Mouse (Mus musculus) left cerebral cortex, adult 9 months (tissue): Measurements from ENCODE around the gene Pip5k1c.

Experiments used
- DNase-seq, 2 experiments: peaks; one replicate each; pipeline ENCODE4 v3.0.0; 2022; ENCODE audit warnings: low spot score in 2 of 2

The Pip5k1c gene

DNA sequence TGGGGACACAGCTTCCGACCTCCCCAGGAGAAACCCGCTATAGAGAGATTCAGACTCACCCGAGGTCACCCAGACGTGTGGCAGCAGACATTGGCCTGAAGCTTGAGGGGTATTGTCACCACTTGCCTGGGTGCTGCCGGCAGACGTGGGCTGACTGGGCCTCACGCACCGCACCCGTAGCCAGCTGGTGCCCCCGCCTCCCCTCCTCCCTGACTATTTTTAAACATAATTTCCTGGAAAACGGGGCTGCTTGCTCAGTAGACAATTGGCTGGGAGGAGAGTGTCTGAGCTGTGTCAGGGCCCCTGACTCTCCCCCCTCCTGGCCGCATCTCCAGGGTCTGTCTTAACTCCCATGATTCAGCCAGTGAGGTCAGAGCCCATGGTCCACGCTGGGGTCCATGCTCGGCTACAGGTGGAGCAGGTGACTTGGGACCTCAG lies 10.0 kb downstream of the Pip5k1c start:
- peak in 1 of 2 experiments; percentile 81 for DNase-seq

DNA sequence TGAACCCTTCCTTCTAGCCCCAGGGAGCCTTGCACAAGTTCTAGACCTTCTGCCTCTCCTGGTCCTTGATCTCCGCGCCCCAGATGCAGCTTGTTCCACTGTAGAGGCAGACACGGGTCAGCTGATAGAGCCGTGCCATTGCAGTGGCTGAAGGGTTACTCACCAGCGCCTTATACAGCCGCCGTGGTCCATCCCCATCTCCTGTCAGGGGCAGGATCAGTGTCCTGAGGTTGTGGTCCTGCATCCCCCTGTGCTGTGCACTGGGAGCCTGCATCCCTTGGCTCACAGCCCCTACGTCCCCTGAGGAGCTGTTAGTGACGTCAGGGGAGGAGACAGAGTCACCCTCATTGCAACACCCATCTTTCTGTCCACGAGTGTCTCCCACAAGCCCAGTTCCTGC lies 10.5 kb downstream of the Pip5k1c start:
- no peak for DNase-seq

DNA sequence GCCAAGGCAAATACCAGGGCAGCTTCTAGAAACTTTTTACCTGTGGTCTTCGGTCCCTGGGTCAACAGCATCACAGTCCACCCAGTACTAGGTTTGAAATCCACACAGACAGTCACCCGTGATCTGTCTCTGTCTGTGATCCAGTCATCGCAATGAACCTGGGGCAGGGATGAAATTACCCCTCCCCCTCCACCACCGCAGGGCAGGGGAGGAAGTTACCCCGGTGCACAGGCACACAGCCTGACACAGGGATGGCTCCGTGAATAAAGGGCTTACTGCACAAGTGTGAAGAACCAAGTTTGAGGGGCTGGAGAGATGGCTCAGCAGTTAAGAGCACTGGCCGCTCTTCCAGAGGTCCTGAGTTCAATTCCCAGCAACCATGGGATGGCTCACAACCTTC lies 11.0 kb downstream of the Pip5k1c start:
- no peak for DNase-seq

DNA sequence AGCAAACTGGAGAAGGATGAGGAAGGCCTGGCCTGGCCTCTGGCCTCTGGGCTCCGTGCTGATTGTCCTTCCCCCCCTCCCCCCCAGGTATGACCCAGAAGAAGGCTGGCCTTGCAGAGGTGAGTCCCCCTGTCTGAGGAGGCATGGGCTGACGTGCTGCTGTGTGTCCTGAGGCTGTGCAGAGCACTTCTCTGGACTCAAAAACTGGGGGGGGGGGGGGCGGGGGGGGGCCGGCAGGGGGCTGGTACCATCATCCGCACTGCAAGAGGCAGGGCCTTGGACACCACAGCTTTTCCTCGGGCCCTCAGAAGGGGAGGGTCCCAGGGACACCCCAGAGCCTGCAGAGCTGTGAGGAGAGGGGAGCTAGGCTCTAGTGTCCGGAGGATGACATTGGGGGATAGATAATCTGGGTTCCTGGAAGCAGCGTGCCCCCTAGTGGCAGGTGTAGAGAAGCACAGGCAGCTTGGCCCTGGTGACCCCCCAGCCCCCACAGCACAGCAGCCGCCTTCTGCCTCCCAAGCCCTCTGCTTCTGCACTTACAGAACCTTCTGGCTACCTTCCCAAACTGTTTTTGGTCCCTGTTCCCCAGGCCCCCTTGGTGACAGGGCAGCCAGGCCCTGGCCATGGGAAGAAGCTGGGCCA lies 12.0 kb downstream of the Pip5k1c start:
- no peak for DNase-seq

DNA sequence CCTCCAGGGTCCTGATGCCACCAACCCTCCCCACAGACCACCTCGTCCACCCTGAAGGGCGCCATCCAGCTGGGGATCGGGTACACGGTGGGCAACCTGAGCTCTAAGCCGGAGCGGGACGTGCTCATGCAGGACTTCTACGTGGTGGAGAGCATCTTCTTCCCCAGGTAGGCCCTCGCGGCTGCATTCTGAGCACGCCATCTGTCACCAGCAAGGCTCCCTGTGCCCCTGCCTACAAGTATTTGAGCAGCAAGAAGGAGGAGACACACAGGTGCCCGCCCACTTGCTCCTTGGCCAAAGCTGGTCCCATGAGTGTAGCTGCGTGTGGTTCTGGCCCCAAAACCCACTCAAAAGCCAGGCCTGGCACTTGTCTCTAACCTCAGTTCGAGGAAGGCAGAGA lies 12.9 kb downstream of the Pip5k1c start:
- no peak for DNase-seq

DNA sequence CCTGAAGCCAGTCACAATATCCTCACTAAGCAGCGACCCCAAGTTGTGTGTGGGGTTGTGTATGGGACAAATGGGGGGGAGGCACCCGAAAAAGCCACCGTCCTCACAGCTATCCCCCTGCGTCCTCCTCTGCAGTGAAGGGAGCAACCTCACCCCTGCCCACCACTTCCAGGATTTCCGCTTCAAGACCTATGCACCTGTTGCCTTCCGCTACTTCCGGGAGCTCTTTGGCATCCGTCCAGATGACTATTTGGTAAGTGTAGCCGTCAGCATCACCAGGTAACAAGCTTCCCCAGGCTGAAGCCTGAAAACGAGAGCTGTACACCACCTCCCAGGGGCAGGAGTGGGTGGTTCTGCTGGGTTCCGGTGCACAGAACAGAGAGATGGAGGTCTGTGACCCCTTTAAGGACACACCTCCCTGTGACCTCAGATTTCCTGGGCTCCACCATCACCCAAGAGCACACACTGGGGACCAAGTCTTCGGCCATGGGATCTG lies 13.5 kb downstream of the Pip5k1c start:
- DNase-seq: no peak

DNA sequence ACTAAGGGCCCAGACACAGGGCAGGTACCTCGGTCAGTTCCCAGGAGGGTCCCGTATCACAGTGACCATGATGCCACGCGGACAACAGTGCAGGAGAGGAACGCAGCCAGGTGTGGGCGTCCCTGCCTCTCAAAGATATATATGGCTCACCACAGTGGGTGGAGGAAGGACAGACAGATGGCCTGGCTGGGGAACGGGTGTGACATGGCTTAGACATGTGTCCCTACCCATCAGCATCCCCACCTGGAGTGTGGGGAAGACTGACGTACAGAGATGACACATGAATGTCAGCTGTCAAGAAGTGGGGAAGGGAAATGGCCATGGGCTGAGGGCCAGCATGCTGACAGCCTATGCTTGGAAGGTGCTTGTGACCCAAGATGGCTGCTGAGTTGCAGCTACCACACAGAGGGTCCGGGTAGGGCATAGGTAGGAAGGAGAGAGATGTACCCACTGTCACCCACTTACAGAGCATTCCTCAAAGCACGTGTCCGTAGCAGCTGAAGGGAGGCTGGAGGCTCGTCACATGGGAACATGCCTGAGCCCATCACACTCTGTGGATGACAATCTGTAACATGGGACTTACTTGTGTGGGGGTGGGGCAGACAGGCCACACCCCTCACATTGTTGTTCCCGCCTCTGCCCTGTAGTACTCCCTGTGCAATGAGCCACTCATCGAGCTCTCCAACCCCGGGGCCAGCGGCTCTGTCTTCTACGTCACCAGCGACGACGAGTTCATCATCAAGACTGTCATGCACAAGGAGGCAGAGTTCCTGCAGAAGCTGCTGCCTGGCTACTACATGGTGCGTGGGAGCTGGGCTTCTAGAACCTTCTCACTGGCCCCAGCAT lies 14.3 kb downstream of the Pip5k1c start:
- DNase-seq: peak in 1 of 2 experiments; percentile 73

DNA sequence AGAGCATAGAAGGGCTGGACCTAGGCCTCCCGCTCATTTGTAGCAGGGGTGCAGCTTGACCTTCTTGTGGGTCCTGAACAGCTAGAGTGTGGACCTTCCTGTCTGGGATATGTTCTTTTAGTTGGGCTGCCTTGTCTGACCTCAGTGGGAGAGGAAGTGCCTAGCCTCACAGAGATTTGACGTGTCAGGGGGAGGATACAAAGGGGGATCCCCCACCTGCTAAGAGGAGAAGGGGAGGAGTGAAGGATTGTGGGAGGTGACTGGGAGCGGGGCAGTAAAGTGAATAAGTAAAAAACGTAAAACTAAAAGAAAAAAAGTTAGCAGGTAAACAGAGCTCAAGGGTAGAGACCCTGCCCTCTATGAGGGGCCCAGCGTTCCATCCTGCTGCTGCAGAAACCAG lies 16.8 kb downstream of the Pip5k1c start:
- DNase-seq: no peak

DNA sequence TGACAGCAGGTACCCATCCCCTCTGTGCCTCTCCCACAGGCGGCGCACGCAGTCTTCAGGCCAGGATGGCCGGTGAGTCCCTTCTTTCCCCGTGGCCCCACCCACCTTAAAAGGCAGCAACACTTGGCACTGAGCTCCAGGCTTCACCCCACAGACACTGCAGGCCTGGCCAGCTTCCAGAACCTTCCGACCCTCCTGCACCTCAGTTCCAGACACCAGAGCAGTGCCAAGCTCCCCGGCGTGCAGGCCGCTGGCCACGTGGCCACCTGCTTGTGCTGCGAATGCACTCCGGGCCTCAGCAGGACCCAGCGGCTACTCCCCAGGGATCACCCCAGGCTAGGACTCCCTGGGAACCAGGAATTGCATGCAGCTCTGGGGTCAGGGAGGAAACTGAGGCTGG lies 20.8 kb downstream of the Pip5k1c start:
- no peak for DNase-seq

DNA sequence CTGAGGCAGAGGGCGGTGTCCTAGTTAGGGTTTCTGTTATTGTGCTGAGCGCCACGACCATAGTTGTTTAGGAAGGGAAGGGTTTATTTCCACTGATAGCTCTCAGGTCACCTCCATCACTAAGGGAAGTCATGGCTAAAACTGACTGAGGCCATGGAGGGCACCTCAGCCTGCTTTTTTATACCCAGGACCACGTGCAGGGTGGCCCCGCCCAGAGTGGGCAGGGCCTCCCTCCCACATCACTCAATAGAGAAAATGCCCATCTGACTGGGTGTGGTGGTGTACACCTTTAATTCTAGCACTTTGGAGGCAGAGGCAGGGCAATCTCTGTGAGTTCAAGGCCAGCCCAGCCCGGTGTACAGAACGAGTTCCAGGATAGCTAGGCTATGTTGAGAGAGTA lies 21.4 kb downstream of the Pip5k1c start:
- no peak for DNase-seq

DNA sequence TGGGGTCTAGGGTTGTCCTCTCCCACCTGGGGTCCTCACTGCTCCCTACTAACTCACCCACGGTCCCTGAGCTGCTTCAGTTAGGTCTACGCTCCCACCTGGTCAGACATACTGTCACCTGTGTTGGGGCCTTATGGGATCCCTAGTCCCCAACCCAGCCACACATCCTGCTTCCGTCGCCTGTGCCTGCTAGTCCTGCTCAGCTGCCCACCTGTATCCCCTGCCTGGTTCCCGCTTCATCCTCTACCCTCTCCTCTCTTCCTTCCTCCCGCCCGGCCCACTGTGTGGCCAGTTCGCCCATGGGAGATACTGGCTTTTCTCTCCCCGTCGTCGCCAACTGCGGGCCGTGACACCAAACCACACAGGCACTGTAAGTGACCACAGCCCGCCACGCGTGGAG lies 22.8 kb downstream of the Pip5k1c start:
- no peak for DNase-seq

DNA sequence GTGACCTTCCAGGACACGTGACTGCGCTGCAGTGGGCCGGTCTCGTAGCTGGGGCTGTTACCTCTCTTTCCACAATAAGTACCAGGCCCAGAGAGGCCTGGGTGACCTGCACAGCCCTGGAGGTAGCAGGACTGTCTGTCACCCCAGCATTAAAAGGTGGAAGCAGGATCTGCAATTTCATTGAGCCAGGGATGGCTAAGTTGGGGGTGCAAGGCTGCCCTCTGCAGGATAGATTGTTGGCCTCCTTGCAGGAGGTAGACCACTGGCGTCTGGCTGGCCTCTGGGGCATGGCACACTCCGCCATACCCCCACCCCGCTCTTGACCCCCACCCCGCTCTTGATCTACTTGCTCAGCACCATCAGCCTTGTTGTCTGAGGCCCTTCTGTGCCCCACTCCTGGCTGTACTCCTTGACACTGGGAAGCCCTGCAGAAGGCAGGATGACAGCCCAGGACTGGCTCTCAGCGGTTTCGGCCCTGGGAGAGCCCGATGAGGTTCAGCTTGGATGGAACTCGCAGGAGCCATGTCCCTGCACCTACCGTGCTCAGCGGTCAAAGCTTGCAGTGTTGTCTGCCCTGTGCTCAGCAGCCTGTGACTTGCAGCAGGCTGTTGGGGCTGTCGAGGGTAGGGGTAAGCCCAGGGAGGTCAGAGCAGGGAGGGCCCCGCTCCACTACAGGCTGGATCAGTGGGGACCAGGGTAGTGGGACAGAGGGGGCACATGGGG lies 23.7 kb downstream of the Pip5k1c start:
- DNase-seq: no peak

DNA sequence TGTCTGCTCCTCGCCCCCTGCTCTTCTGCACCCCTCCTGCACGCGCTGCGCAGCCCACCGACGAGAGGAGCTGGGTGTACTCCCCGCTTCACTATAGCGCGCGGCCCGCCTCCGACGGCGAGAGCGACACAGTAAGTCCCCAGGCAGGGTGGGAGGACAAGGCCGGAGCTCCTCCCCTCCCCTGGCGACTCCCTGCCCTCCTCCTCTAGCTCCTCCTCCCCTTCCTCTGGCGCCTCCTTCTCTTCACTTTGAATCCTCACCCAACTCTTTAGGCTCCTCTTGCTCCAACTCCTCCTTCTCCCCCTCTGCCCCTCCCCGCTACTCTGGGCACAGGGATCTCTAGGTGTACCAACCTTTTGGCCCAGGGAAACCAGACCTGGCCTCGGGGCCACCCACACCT lies 24.5 kb downstream of the Pip5k1c start:
- DNase-seq: no peak

DNA sequence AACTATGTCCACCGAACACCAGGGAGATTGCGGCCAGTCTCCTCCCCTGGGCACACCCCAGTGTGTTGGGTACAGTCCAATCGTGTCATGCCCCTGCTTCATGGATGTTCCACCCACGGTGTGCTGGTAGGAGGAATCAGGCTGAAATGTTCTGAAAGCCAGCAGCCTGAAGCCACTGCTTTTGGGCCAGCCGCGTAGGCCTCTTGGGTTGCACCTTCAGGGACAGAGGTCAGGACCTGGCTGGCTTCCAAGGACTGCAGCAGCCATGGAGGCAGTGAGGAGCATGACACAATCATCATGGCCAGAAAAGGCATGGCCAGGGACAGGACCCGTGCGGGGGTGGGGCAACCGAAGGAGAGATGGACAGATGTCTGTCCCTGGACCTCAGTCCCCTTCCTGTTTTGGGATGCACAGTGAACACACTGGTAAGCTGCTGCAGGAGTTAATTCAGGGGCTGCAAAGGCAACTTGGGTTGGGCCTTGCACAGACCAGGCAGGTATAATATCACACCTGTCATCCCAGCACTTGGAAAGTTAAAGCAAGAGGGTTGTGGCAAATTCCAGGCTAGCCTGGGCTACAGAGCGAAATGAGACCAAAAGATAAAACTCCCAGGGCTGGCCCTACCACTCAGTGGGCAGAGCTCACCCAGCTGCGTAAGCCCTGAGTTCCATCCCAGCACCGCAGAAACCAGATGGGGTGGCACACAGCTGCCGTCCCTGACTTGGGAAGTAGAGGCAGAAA lies 26.0 kb downstream of the Pip5k1c start:
- DNase-seq: no peak

DNA sequence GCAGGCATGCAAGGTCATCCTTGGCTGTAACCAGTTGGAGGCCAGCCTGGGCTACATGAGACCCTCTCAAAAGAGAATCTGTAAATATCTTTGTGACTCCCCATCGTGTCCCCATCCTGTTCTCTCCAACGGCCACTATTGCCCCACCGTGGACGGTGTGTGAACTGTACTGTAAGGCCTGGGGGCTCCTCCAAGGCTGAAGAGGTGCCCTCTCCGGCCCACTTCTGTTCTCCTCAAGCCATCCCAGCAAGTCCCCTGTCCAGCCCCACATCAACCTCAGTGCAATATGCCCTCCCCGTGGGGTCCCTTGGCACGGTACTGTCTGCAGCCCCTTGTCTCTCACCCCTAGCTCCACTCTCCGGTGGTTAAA lies 26.6 kb downstream of the Pip5k1c start:
- no peak for DNase-seq

DNA sequence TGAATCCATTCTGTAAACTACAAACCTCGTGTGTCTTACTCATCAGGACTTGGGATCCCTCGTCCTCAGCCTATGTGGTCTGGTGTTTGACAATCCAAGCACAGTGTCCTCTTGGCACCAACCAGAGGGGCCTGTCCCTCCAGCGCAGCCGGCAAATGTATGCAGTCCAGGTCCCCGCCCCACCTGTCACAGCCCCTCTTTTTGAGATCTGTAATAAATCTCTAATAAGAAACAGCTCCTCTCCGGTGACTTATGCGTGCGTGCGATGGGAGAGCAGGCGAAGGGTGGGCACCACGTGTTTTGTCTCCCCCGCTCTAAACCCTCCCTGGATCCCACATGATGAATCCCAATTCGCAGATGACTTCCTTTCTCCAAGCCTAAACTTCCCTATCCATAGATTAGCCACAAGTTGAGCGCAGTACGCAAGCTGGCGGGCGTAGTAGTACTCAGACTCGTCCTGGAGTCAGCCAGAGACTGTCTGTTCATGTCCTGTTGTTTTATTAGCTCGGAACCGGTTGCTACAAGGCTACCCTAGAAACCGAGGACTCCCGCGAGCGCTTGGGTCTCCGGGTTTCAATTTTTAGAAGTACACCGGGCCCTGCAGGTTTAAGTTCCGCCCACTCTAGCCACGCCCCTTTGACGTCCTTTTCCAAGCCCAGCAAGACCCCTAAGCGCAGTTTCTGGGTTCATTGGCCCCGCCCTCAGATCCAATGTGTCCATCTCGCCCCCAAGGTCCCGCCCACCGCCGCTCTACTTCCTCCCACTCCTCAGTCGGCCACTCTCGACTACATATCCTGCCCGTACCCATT lies 27.2 kb downstream of the Pip5k1c start:
- no peak for DNase-seq

DNA sequence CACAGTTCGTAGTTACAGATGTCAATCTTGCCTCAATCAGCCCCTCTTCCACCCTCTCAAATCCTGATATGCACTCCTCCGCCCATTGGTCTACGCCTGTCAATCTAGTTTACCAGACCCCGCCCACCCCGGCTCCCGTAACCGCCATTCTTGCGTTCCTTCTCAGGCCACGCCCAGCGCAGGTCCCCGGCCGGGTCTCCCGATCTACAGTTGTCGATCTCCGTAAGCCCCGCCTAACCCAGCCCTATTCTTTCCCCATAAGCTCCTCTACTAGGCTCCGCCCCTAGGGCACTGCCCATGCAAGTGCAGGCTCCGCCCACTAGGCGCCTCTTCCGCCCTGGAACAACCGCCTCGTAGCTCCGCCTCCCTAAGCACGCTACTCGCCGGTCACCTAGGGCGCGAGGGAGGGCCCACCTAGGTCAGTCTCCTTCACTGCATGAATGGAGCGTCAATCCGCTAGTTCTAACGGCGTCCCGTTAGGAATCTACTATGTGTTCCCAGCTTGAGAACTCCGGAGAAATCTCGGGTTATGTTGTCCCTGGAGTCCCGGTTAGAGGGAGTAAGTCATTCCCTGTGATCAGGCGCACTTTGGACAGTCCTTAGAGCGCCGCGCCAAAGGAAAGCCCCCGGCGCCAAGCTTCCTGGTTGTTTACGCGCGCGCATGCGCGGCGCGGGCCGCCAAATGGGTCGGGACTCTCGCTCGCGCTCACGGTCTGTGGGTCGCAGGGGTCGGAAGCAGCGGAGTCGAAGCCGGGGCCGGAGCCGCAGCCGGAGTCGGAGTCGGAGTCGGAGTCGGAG lies 28.0 kb downstream of the Pip5k1c start, which contains the start of gene Cactin:
Gene Cactin, plus strand, starts transcription at position 554 of the 798 bp plus-strand sequence.
- peak; percentile 99 to 100 for DNase-seq

DNA sequence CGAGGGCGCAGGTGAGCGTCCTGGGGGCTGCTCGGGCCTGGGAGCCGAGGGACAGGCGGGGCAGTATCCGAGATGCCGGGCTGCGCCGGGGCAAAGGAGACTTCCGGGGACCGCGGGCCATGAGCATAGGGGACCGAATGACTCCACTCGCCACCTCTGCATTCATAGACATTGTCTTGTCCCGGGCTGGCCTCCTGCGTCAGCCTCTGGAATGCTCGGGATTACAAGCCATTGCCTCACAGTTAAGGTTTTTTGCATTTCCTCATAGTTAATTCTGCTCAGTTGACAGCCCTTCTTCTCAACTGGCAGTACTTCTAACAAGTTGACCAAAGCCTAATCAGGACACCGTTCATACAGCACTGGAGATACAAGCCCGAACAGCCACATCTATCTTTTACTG lies 28.7 kb downstream of the Pip5k1c start:
- DNase-seq: no peak

DNA sequence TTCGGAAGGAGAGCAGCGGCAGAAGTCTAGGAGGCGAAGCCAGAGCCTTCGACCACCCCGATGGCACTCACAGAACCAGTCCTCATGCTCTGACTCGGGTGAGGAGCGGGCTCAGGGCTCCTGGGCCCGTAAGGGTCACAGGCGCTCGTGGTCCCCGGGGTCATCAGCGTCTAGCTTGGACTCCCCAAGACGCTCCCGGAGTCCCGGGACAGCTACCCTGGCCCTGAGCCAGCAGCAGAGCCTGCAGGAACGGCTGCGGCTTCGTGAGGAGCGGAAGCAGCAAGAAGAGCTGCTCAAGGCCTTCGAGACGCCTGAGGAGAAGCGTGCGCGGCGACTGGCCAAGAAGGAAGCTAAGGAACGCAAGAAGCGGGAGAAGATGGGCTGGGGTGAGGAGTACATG lies 29.7 kb downstream of the Pip5k1c start:
- no peak for DNase-seq

DNA sequence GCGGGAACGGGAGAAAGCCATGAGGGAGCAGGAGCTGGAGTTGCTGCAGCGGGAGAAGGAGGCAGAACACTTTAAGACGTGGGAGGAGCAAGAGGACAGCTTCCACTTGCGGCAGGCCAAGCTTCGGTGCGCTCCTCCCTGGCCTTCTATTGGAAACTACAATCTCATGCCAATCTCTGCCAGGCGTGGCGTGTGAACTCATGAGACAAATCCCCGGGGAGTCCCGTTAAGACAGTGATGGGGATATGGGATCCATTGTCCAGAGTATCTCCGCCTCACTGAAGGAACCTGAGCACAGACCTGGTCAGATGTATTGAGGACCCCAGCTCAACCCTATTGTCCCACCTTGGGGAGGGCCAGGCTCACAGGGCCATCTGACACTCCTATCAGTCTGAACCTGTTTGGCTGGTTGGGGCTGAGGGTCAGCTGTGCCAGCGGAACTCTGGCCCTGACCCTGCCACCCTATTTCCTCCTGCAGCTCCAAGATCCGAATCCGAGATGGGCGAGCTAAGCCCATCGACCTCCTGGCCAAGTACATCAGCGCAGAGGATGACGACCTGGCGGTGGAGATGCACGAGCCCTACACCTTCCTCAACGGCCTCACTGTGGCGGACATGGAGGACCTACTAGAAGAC lies 30.5 kb downstream of the Pip5k1c start:
- DNase-seq: no peak
